Mouse (Mus musculus): ENCODE measurements at regions not wholly inside any gene's neighbourhood (a gene's known extent, or its start where the extent isn't known, plus 50 kb on each side); places are given as distances from the start of the nearest gene placed in this dataset.

- no peak for DNase-seq (ENCODE audit: low spot score in 2 of 2)
Observed at GRCm38 (mm10) chr8:89758695-89759094, 589.4 kb downstream of the Tox3 start.

DNA sequence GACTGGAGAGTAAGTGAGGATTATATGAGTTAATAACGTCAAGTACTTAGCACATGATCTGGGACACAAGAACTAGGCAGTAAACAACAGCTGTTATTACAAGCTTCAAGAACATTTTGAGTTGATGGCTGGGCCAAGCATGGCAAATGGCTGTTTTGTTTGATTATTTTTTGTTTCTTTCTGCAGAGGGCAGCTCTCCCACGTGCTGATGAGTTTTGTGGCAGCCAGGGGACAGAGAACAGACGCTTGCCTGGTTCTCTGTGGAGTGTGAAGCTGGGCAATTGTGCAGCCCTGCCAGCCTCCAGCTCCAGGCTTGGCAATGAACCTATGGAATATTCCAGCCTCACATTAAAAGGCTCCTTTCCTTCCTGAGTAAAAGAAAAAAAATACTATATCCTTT lies 592.2 kb downstream of the Tox3 start:
- no peak for DNase-seq (ENCODE audit: low spot score in 2 of 2)

DNA sequence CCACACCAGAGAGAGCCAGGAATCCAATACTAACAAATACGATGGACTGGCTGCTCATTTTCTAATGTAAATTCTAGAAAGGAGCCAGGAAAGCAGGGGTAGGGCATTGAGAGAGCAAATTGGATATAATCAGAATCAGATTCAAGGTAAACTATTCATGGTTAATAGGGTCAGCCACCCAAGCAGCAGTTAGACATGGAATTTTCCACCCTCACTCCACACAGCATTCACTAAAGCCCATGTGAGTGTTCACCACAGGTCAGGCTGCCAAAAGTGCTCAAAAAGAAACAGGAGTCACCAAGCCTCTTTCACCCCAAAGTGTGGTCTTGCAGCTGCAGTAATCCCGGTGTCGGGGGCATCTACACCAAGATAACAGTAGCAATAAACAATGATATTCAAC lies 596.9 kb downstream of the Tox3 start:
- no peak for DNase-seq (ENCODE audit: low spot score in 2 of 2)

- DNase-seq (ENCODE audit: low spot score in 2 of 2), result no peak
Observed at GRCm38 (mm10) chr8:89747726-89748125, 600.4 kb downstream of the Tox3 start.

DNA sequence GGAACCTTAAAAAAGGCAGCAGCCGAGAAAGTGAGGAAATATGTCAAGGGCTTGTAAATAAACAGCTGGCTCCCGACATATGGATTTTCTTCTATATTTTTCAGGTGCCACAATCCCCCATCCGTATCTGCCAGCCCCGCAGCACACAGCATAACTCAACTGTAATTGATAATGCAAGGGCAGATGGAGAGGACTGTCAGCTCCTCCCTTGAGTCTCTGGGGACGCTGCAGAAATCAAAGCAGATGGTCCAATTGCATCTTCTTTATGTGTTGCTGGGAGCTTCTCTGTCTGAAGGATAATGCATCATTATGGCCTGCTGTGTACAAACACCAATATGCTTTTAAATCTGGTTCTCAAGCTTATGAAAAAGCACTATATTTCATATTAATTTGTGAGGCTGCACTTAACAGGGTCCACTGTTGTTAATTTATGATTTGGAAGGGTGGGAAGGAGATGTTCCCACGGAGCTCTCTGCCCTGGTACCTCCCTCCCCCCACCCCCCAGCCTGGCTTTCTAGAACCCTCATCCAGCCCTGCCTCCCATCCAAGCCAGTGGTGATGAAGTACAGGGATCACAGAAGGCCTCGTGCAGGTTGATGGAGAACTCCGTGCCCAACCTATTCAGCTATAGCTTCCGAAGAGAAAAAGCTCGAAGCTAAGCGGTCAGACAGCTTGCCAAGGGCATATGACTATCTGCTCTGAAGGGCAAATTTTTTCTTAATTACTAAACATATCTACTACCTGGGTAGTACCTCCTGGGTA lies 603.7 kb downstream of the Tox3 start:
- DNase-seq (ENCODE audit: low spot score in 2 of 2), result no peak

DNA sequence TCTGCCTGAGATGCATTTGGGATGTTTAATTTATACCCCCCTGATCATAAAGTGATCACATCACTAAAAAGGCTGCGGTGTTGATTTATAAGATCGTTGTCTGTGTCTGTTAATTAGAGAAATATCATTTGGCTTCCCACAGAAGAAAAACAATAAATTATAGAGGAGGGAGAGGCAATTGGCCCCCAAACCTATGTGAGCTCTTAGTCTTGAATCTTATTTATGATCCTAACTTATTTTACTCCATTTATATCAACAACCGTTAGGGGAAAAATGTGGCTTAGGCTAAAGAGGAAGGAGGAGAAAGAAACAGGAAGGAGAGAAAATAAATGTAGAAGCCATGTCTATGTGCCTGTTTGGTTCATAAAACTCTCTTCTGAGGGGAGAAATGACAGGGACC lies 609.5 kb downstream of the Tox3 start:
- no peak for DNase-seq (ENCODE audit: low spot score in 2 of 2)

GRCm38 (mm10) chr8:89737636-89738035 lies 610.5 kb downstream of the Tox3 start:
- DNase-seq (ENCODE audit: low spot score in 2 of 2), result no peak

GRCm38 (mm10) chr8:89727252-89727651 lies 620.9 kb downstream of the Tox3 start:
- DNase-seq (ENCODE audit: low spot score in 2 of 2), result no peak

DNA sequence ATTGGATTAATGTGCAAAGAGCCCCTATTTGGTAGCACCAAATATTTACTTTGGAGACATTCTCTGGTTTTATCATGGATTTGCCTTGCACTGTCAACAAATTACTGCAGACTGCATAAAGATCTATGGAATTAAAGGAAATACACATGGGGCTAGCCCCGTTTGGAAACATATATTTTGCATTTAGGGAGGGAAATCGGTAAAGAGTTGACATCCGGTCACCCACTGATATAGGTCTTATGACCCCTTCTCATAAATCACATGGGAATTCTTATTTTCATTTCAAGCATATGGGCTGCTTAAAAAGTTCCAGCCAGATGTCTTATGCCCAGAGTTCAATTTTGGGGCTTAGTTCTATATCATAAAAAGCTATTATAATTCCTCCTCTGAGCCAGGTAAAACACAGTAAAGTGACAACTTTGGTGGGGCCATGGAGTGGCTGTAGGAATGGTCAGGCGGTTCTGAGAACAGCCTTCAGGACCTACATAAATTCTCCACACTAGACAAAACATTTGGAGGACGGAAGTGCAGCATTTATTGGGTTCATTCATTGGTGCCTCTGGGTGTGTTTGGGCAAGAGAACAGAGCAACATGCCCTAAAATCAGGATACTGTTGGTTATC lies 626.3 kb downstream of the Tox3 start:
- DNase-seq (ENCODE audit: low spot score in 2 of 2), result no peak

GRCm38 (mm10) chr8:89713880-89714279 lies 634.3 kb downstream of the Tox3 start:
- no peak for DNase-seq (ENCODE audit: low spot score in 2 of 2)

- no peak for DNase-seq (ENCODE audit: low spot score in 2 of 2)
Observed at GRCm38 (mm10) chr8:89707341-89707928, 640.7 kb downstream of the Tox3 start.

GRCm38 (mm10) chr8:89685696-89686095 lies 641.7 kb upstream of the Sall1 start:
- DNase-seq (ENCODE audit: low spot score in 2 of 2), result no peak

GRCm38 (mm10) chr8:89680937-89681336 lies 637.0 kb upstream of the Sall1 start:
- no peak for DNase-seq (ENCODE audit: low spot score in 2 of 2)

DNA sequence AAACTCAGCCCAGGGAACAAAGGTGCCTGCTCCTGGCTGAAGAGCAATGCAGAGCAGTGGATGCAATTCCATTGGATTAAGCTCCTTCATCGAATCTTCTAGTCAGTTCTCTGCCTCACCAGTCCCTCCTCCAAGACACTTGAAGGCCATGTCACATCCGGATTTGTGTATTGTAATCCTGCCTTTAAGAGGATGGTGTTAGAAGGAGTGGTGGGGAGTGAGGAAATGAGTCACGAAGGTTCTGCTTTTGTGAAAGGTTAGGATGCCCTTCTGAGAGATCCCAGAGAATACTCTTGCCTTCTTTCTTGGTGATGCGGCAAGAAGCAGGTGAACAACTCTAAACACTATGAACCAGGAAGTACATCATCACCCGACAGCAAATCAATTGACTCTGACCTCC lies 636.4 kb upstream of the Sall1 start:
- DNase-seq (ENCODE audit: low spot score in 2 of 2), result no peak

GRCm38 (mm10) chr8:89679551-89679950 lies 635.6 kb upstream of the Sall1 start:
- no peak for DNase-seq (ENCODE audit: low spot score in 2 of 2)

- no peak for DNase-seq (ENCODE audit: low spot score in 2 of 2)
Observed at GRCm38 (mm10) chr8:89677266-89677665, 633.3 kb upstream of the Sall1 start.

DNA sequence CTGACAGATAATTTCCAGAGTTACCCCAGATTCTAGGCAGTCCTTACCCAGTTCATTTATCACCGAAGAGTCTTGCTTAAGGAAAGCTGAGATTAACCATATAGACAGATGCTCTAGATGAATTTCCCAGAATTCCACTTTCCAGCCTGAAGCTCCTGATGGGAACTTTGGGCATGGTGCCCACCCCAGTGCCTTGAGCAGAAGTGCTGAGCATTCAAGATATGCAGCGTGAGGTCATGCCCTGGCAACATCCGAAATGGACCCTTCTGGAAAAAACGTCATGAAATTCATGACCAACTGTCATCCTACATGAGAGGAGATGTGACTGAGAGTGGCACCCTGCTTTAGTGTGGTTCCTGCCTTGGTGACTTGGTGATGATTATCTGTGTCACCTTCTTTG lies 629.9 kb upstream of the Sall1 start:
- no peak for DNase-seq (ENCODE audit: low spot score in 2 of 2)

- DNase-seq (ENCODE audit: low spot score in 2 of 2), result no peak
Observed at GRCm38 (mm10) chr8:89672631-89673030, 628.7 kb upstream of the Sall1 start.

DNA sequence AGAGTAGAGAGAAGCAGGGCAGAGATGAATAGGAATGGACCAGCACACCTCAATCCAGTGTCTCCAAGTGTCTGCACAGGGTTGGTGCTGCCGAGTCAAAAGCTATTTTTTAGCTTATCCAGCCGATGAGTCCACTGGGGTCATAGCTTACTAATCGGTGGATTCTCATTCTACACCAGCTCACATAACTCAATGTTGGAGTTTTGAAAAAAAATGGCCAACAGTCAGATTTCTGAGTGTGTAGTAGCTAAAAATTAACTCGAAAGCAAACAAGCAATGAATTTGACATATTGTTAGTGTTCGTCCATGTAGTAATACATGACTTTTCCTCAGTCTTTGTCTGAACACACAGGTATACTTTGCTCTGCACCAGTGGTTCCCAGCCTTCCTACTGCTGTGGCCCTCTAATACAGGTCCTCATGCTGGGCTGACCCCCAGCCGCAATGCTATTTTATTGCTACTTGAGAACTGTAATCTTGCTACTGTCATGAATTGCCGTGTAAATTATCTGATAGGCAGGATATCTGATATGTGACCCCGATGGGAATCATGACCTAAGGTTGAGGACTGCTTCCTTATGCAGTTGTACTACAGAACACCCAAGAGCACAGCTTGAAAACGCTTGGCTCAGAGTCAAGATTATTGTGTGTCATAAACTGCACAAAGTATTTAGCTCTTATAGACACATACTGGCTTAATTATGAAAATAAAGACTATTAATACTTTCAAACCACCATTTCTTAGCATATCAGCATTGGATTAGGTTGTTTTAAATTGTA lies 621.1 kb upstream of the Sall1 start:
- no peak for DNase-seq (ENCODE audit: low spot score in 2 of 2)

GRCm38 (mm10) chr8:89663859-89664258 lies 619.9 kb upstream of the Sall1 start:
- no peak for DNase-seq (ENCODE audit: low spot score in 2 of 2)

GRCm38 (mm10) chr8:89658998-89659944 lies 615.3 kb upstream of the Sall1 start:
- no peak for DNase-seq (ENCODE audit: low spot score in 2 of 2)

Data from frontal cortex, postnatal 14 days (tissue).